Mouse (Mus musculus) embryonic facial prominence, embryonic 12.5 days (tissue): Measurements from ENCODE around the gene Ehd2. TPM values are rescaled to one million over a fixed set of nuclear protein-coding genes. Genes with fewer than 3 reads are reported as not detected.

Source experiments
- polyA plus RNA-seq: library from polyadenylated mRNA; unstranded; fragments of >200 nt; fragmentation: Nextera tagmentation; extraction: Ambion mirVana; gene quantifications from 2 replicates; pipeline ENCODE4 v1.2.1, GENCODE M21; 2016

Ehd2 gene
- polyA plus RNA-seq, 1 experiment from 2014 or later = 20.4 TPM

Other genes starting within 250 kb of the Ehd2 start
- not detected in 2 replicates for gene Obox5, start 217.4 kb downstream of the Ehd2 start, polyA plus RNA-seq
- gene Obox6, start 127.9 kb downstream of the Ehd2 start, polyA plus RNA-seq = not detected in 2 replicates
- gene Crx, start 87.6 kb downstream of the Ehd2 start, polyA plus RNA-seq = 0.09 TPM in 1 of 2 replicates, not detected in the other
- not detected in 2 replicates for gene Crxos, start 85.0 kb downstream of the Ehd2 start, polyA plus RNA-seq
- 1,124 and 1,186 TPM in 2 replicates for gene Selenow, start 45.2 kb downstream of the Ehd2 start, polyA plus RNA-seq
- 184 and 196 TPM in 2 replicates for gene Nop53, start 21.5 kb downstream of the Ehd2 start, polyA plus RNA-seq
- gene Bicra, start 80.4 kb upstream of the Ehd2 start, polyA plus RNA-seq = 10.2 and 10.4 TPM in 2 replicates
- gene Zfp541, start 94.2 kb upstream of the Ehd2 start, polyA plus RNA-seq = 0.05 and 0.18 TPM in 2 replicates
- gene Napa, start 130.9 kb upstream of the Ehd2 start, polyA plus RNA-seq = 206 and 217 TPM in 2 replicates
- gene Kptn, start 152.3 kb upstream of the Ehd2 start, polyA plus RNA-seq = 38.7 and 41.4 TPM in 2 replicates
- 0.49 and 0.55 TPM in 2 replicates for gene Slc8a2, start 162.3 kb upstream of the Ehd2 start, polyA plus RNA-seq
- gene Meis3, start 207.5 kb upstream of the Ehd2 start, polyA plus RNA-seq = 48.8 and 58.5 TPM in 2 replicates